Mouse (Mus musculus): ENCODE measurements around the gene Cptp.

Gene Cptp

GRCm38 (mm10) chr4:155841651-155842270 is 27.5 kb downstream of the Cptp start:
- DNase-seq (ENCODE audit: low spot score in 2 of 2): no peak

- peak in 1 of 2 experiments; percentile 54 for DNase-seq (ENCODE audit: low spot score in 2 of 2)
These were observed 28.2 kb downstream of the Cptp start for GRCm38 (mm10) chr4:155841003-155841454.

- DNase-seq (ENCODE audit: low spot score in 2 of 2): peak in 1 of 2 experiments; percentile 34
These were observed 28.9 kb downstream of the Cptp start for GRCm38 (mm10) chr4:155840076-155841002.

- DNase-seq (ENCODE audit: low spot score in 2 of 2): peak in 1 of 2 experiments; percentile 64
These were observed 29.7 kb downstream of the Cptp start, which contains the start of gene Mxra8 for GRCm38 (mm10) chr4:155839483-155839910. Gene Mxra8, plus strand, starts transcription at chr4:155839680.

DNA sequence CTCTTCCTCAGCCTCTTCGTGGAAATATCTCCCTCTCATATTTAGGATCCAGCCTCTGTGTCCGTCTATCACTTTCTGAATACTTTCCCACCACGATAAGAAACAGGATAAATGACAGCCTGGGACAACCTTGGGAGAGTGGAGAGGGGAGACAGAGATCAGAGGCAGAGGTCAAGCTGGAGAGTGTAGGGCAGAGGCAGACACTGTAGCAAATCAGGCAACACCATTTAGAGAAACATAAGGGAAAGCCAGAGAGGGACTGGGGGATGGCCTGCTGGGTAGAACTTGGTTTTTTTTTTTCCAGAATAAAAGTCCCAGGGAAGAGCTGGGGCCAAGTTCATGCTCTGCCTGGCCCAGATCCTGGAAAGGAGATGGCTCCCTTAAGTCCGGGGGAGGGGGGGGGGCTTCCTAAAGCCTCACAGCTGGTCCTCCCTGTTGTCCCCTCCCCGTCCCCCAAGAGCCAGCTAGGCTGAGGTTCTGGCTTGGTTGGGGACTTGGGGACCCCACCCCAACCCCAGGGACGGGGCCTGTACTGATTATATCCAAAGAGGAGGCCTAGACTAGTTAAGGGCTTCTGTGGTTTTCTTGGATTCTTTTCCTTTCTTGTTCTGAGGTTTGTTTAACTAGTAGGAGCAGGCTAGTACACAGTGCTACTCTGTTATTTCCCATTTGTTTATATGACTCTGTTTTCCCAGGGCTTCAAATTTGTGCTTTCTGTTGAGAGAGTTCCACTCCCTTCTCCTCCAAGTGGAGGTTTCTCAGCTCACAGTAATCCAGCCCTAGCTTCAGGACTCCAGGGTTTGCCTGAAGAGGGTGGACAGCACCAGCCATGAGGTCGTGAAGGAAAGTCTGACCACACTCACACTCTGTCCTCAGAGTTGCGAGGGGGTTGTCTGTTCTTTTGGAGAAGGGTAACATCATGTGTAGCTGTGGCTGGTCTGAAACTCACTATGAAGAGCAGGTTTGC is 30.8 kb downstream of the Cptp start:
- DNase-seq (ENCODE audit: low spot score in 2 of 2): no peak

- DNase-seq (ENCODE audit: low spot score in 2 of 2): peak in 1 of 2 experiments; percentile 25
These were observed 31.7 kb downstream of the Cptp start for GRCm38 (mm10) chr4:155837404-155838010.

GRCm38 (mm10) chr4:155833836-155834235 is 35.4 kb downstream of the Cptp start:
- DNase-seq (ENCODE audit: low spot score in 2 of 2): peak; percentile 86

DNA sequence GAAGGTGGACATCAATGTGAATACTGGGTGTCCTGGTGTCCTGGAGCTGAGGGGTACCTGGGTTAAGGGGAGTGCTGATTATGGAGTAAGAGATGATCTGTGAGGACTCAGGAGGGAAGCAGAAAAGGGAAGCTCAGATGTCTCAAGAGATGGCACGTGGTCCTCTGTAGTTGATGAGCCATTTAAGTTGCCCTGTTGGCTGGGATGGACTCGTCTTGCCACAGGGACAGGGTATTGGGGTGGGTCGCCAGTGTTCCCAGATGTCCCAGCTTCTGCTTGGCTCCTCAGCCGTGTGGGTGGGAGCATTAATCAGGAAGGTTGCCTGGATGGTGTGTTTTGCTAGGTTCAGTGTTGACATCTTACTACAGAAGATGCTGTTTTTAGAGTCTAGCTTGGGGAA is 36.0 kb downstream of the Cptp start:
- no peak for DNase-seq (ENCODE audit: low spot score in 2 of 2)

GRCm38 (mm10) chr4:155832321-155832720 is 36.9 kb downstream of the Cptp start:
- peak in 1 of 2 experiments; percentile 31 for DNase-seq (ENCODE audit: low spot score in 2 of 2)

- DNase-seq (ENCODE audit: low spot score in 2 of 2): no peak
These were observed 37.4 kb downstream of the Cptp start for GRCm38 (mm10) chr4:155831831-155832230.

- peak; percentile 97 to 98 for DNase-seq (ENCODE audit: low spot score in 2 of 2)
These were observed 38.0 kb downstream of the Cptp start, which contains the start of gene Aurkaip1 for GRCm38 (mm10) chr4:155831205-155831766. Gene Aurkaip1, plus strand, starts transcription at chr4:155831272.

GRCm38 (mm10) chr4:155830596-155830995 is 38.6 kb downstream of the Cptp start:
- no peak for DNase-seq (ENCODE audit: low spot score in 2 of 2)

GRCm38 (mm10) chr4:155829866-155830265 is 39.4 kb downstream of the Cptp start:
- no peak for DNase-seq (ENCODE audit: low spot score in 2 of 2)

DNA sequence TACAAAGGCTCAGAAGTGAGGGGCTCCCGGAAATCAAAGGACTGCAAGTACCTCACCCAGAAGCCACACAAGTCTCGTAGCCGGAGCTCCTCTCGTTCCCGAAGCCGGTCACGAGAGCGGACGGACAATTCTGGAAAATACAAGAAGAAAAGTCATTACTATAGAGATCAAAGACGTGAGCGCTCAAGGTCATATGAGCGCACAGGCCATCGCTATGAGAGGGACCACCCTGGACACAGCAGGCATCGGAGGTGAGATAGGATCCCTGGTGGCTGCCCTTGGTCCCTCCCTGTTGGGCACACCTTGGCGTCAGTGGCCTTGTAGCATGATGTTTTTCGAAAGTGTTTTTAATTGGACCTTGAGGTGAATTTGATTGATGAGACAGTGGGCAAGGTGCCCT is 45.8 kb downstream of the Cptp start:
- DNase-seq (ENCODE audit: low spot score in 2 of 2): no peak

- DNase-seq (ENCODE audit: low spot score in 2 of 2): peak in 1 of 2 experiments; percentile 23
These were observed 48.2 kb downstream of the Cptp start for GRCm38 (mm10) chr4:155821025-155821424.

DNA sequence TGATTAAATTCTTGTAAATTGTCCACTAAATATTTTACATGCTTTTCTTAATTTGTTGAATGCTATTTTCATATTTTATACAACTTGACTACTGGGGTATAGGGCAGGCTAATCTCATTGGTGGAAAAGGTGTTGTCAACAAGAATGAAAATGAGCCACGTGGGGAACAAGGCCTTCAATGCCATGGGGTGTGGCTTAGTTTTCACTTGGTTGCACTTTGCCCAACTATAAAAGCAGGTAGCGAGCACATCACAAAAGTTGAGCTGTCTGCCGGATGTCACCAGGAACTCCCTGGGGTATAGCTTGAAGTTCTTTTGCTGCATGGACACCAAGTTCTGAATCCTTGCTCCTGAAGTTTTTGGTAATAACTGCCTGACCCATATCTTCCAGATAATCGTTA is 51.7 kb downstream of the Cptp start:
- no peak for DNase-seq (ENCODE audit: low spot score in 2 of 2)
